Comparison of ENCODE assay signal across 11 mouse cellular contexts in the genomic region with DNA sequence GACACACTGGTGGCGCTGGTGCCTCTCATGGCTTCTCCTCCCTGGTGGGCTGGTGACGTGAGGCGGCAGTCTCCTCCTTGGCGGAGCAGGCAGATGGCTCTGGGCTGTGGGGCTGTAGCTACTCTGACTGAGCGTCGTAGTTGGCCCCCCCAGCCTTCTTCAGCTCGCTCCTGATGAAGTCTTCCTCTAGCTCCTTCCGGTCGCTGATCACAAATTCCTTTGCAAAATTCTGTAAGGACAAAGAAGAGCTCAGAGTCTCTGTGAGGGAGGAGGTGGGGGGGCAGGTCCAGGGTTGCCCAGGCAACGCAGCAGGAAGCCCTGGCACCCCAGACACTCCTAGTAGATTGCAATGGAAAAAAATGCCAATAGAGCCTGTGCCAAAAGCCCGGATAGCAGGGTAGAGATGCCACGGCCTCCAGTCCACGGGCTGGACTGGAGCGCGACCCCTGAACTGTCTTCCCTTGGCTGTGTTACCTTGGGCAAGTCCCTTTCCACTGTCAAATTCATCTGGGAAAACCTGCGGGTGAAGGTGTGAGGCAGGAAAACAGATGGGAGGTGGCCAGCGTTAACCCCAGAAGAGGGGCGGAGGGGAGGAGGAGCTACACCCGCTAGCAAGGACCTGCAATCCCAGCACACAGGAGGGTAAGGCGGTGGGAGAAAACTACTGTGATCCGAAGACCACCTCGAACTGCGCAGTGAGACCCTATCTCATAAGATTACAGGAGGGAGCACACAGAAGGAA. TPM values are rescaled to one million over a fixed set of nuclear protein-coding genes. Genes with fewer than 3 reads are reported as not detected.
DNase-seq lines count a peak whose midpoint lies in the region; ATAC-seq lines count a peak whose summit lies in the region.
"Had no signal": no experiment of that assay in that cellular context is flagged by ENCODE, and none has a peak within 500 bp of the region (broad histone marks: within the 10 kb centered on the region; RNA-seq: fewer than 3 reads in every experiment).

No protein-coding gene starts in this region.

- peak overlapping the region; percentile 81 for H3K27ac ChIP-seq in hindbrain, embryonic 10.5 days
- H3K27ac ChIP-seq in midbrain, embryonic 13.5 days = peak overlapping the region; percentile 47; the same call in 1 of the 2 replicates
- H3K27ac ChIP-seq in stomach, embryonic 15.5 days = 0 out of 2 replicates have a peak overlapping the region, but pooled peaks have one; percentile 44
- H3K27ac ChIP-seq: liver, embryonic 14.5 days had no signal

- WGBS in hindbrain, embryonic 10.5 days = 65% methylated on average over 23 of the region's 23 CpGs
- 38% methylated on average over 23 of the region's 23 CpGs for WGBS in midbrain, embryonic 13.5 days
- 82% methylated on average over 23 of the region's 23 CpGs for WGBS in stomach, embryonic 15.5 days

- no peak overlapping the region for H3K4me3 ChIP-seq in hindbrain, embryonic 10.5 days
- H3K4me3 ChIP-seq in midbrain, embryonic 13.5 days (replicated peaks) = no peak overlapping the region
- no peak overlapping the region for H3K4me3 ChIP-seq in stomach, embryonic 15.5 days (replicated peaks)

- ATAC-seq in midbrain, embryonic 13.5 days = peak; percentile 53
- no peak for ATAC-seq in stomach, embryonic 15.5 days (ENCODE audit: insufficient read depth, low FRiP score, low read depth)

- no peak overlapping the region; the same call in 1 of the 2 replicates for H3K9ac ChIP-seq in midbrain, embryonic 13.5 days (replicated peaks)
- no peak overlapping the region for H3K9ac ChIP-seq in stomach, embryonic 15.5 days
- H3K9ac ChIP-seq: liver, embryonic 14.5 days had no signal

- peaks cover 55% of the 10 kb centered on the region for H3K36me3 ChIP-seq in hindbrain, embryonic 10.5 days
- H3K36me3 ChIP-seq in midbrain, embryonic 13.5 days = peaks cover 23% of the 10 kb centered on the region
- peaks cover 9% of the 10 kb centered on the region; the same call in 1 of the 2 replicates for H3K36me3 ChIP-seq in stomach, embryonic 15.5 days

- H3K9me3 ChIP-seq in hindbrain, embryonic 10.5 days = no peaks in the 10 kb centered on the region
- no peaks in the 10 kb centered on the region for H3K9me3 ChIP-seq in midbrain, embryonic 13.5 days
- no peaks in the 10 kb centered on the region for H3K9me3 ChIP-seq in stomach, embryonic 15.5 days

- peak overlapping the region; percentile 22 for H3K4me2 ChIP-seq in midbrain, embryonic 13.5 days (replicated peaks)
- H3K4me2 ChIP-seq in stomach, embryonic 15.5 days = no peak overlapping the region

- H3K27me3 ChIP-seq in hindbrain, embryonic 10.5 days (ENCODE audit: insufficient read depth, poor library complexity, severe bottlenecking) = no peaks in the 10 kb centered on the region
- no peaks in the 10 kb centered on the region for H3K27me3 ChIP-seq in midbrain, embryonic 13.5 days
- no peaks in the 10 kb centered on the region for H3K27me3 ChIP-seq in stomach, embryonic 15.5 days (replicated peaks)
- H3K27me3 ChIP-seq: CH12.LX had no signal

- peak; percentile 73 for DNase-seq in retina, postnatal 1 day
- DNase-seq in retina, embryonic 14.5 days (ENCODE audit: low spot score) = no peak
- no peak for DNase-seq in hindbrain, embryonic 10.5 days (ENCODE audit: low spot score)
- DNase-seq in gastrocnemius, adult 8-10 months (ENCODE audit: low spot score in 2 of 2) = no peak
- DNase-seq in adrenal gland, postnatal 10 days = no peak
- no peak for DNase-seq in kidney, postnatal 4 days
- DNase-seq: gastrocnemius, postnatal 36 days had no signal

- peaks cover 78% of the 10 kb centered on the region for H3K4me1 ChIP-seq in hindbrain, embryonic 10.5 days (replicated peaks)
- peaks cover 64% of the 10 kb centered on the region for H3K4me1 ChIP-seq in midbrain, embryonic 13.5 days (replicated peaks)
- H3K4me1 ChIP-seq in stomach, embryonic 15.5 days = peaks cover 43% of the 10 kb centered on the region

RNA-seq across cellular contexts. Expression of a gene that starts 30.0 kb away (rescaled TPM):
- polyA plus RNA-seq in hindbrain, embryonic 10.5 days (2016; fragmentation: Nextera tagmentation; extraction: Ambion mirVana) = 273 and 545 TPM in 2 replicates
- polyA plus RNA-seq in midbrain, embryonic 13.5 days (2015; fragmentation: Nextera tagmentation; extraction: Ambion mirVana) = 79.8 and 105 TPM in 2 replicates
- polyA plus RNA-seq in stomach, embryonic 15.5 days (2015; fragmentation: Nextera tagmentation; extraction: Ambion mirVana) = 119 and 135 TPM in 2 replicates
- total RNA-seq in gastrocnemius, adult 8-10 months (2022) = 1 to 10 TPM; 1.8 to 3.7 (median 3.2) TPM
- total RNA-seq in adrenal gland, postnatal 10 days (2021) = 10 to 100 TPM; 68.0 to 77.5 TPM

RNA-seq across cellular contexts. Expression of a gene that starts 32.1 kb away (rescaled TPM):
- polyA plus RNA-seq in hindbrain, embryonic 10.5 days (2016; fragmentation: Nextera tagmentation; extraction: Ambion mirVana) = 12.6 and 15.3 TPM in 2 replicates
- polyA plus RNA-seq in midbrain, embryonic 13.5 days (2015; fragmentation: Nextera tagmentation; extraction: Ambion mirVana) = 10.9 and 11.0 TPM in 2 replicates
- 12.9 and 13.8 TPM in 2 replicates for polyA plus RNA-seq in stomach, embryonic 15.5 days (2015; fragmentation: Nextera tagmentation; extraction: Ambion mirVana)
- total RNA-seq in gastrocnemius, adult 8-10 months (2022) = 1 to 10 TPM; 2.9 to 4.8 (median 3.8) TPM
- total RNA-seq in adrenal gland, postnatal 10 days (2021) = 10 to 100 TPM in 1 of 2 experiments, 1 to 10 TPM in 1; 8.7 to 12.0 TPM

RNA-seq across cellular contexts. Expression of a gene that starts 51.8 kb away (rescaled TPM):
- 10.7 and 11.9 TPM in 2 replicates for polyA plus RNA-seq in hindbrain, embryonic 10.5 days (2016; fragmentation: Nextera tagmentation; extraction: Ambion mirVana)
- 12.7 and 13.0 TPM in 2 replicates for polyA plus RNA-seq in midbrain, embryonic 13.5 days (2015; fragmentation: Nextera tagmentation; extraction: Ambion mirVana)
- 12.3 and 12.8 TPM in 2 replicates for polyA plus RNA-seq in stomach, embryonic 15.5 days (2015; fragmentation: Nextera tagmentation; extraction: Ambion mirVana)
- 1 to 10 TPM in 3 of 4 experiments, under 1 TPM in 1; 0.90 to 2.1 (median 1.6) TPM for total RNA-seq in gastrocnemius, adult 8-10 months (2022)
- total RNA-seq in adrenal gland, postnatal 10 days (2021) = 10 to 100 TPM in 1 of 2 experiments, 1 to 10 TPM in 1; 7.3 to 11.2 TPM
